Mouse (Mus musculus): ENCODE measurements around the gene Macrod1. TPM values are rescaled to one million over a fixed set of nuclear protein-coding genes. Genes with fewer than 3 reads are reported as not detected.

The Macrod1 gene
- polyA plus RNA-seq, 1 experiment = 33.8 TPM

DNA sequence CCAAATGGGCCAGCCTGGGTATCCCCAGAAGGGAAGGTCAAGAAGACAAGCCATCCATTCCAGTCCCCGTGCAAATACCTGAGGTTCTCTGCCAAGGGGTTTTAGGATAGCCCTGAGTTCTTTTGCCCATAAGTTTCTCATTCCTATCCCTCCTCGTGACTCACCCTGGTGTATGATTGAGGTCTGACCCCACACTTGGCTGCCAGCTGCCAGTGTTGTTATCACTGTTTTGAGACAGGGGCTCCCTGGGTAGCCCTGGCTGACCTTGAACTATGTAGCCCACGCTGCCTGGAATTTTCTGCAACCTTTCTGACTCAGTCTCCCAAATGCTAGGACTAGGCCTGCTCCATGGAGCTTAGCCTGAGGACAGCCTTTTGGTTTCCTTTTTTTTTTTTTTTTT, 104.5 kb downstream of the Macrod1 start:
- Histone ChIP-seq H3K4me1 (ENCODE audit: control insufficient read depth, insufficient read depth, low read length) (peaks cover 44% of the 10 kb centered on the region), H3K27ac (ENCODE audit: insufficient read depth, low read length) (no peak overlapping the region), H3K4me3 (replicated peaks; ENCODE audit: insufficient read depth, low read depth, low read length) (no peak overlapping the region), H3K27me3 (ENCODE audit: control insufficient read depth, insufficient read depth, low read length) (no peaks in the 10 kb centered on the region)
- no peak for TF ChIP-seq POLR2A (IDR thresholded peaks at IDR 0.05; ENCODE audit: borderline replicate concordance, insufficient read depth, low read length)
- no peak for TF ChIP-seq CTCF (IDR thresholded peaks at IDR 0.05; ENCODE audit: borderline replicate concordance, insufficient read depth, low read depth, low read length)
- 73% methylated on average over 3 of the region's 3 CpGs for WGBS
- no peak for DNase-seq

DNA sequence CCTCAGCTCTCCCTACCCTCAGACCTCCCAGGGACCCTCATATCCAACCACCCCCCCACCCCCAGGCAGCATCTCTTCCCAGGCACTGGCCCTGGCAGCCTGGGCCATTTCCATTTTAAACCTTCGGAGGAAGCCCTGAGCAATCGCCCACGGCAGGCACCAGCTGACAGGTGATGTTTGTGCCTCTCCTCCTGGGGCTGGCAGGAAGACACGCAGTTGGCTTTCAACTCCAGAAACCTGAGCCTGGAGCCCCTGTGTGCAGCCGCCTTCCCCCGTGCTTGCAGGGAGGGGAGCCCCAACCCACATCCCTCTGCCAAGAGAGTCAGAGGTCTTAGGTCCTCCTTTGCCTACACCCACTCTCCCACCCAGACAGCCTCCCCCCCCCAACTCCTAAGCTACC, 107.6 kb downstream of the Macrod1 start:
- Histone ChIP-seq H3K27me3 (ENCODE audit: control insufficient read depth, insufficient read depth, low read length) (no peaks in the 10 kb centered on the region), H3K4me3 (replicated peaks; ENCODE audit: insufficient read depth, low read depth, low read length) (peak overlapping the region; percentile 92), H3K27ac (ENCODE audit: insufficient read depth, low read length) (peak overlapping the region; percentile 83), H3K4me1 (ENCODE audit: control insufficient read depth, insufficient read depth, low read length) (peaks cover 25% of the 10 kb centered on the region)
- TF ChIP-seq CTCF (IDR thresholded peaks at IDR 0.05; ENCODE audit: borderline replicate concordance, insufficient read depth, low read depth, low read length) = no peak
- 0 out of 2 replicates have a peak, but pooled peaks have one; percentile 30 for TF ChIP-seq POLR2A (IDR thresholded peaks at IDR 0.05; ENCODE audit: borderline replicate concordance, insufficient read depth, low read length)
- DNase-seq = peak; percentile 72 to 76
- 9% methylated on average over 6 of the region's 6 CpGs for WGBS

DNA sequence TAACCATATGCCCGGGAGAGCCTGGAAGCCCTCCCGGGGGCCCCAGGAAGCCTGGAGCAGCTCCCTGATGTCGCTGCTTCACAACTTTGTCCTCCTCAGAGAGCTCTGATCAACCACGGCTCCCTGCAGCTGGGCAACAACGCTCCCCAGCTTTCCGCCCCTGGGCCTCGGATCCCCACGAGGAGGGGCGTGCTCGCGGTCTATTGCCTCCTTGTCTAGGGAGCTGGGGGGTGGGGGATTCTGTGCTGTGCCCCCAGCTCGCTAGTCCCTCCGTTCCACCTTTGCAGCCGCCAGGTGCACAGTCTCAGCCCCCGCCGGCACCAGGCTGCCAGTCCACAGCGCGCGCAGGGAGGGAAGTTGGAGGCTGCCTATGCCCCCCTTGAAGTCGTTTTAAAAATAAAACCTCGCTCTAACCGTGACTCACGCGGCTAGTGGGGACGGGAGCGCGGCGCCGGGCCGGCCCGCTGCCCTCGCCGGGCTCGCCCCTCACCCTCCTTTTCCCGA, 108.3 kb downstream of the Macrod1 start:
- Histone ChIP-seq H3K27me3 (ENCODE audit: control insufficient read depth, insufficient read depth, low read length) (no peaks in the 10 kb centered on the region), H3K4me3 (replicated peaks; ENCODE audit: insufficient read depth, low read depth, low read length) (peak overlapping the region; percentile 92), H3K4me1 (ENCODE audit: control insufficient read depth, insufficient read depth, low read length) (peaks cover 19% of the 10 kb centered on the region), H3K27ac (ENCODE audit: insufficient read depth, low read length) (peak overlapping the region; percentile 83)
- DNase-seq = peak; percentile 66 to 68
- TF ChIP-seq CTCF (IDR thresholded peaks at IDR 0.05; ENCODE audit: borderline replicate concordance, insufficient read depth, low read depth, low read length) (no peak), POLR2A (IDR thresholded peaks at IDR 0.05; ENCODE audit: borderline replicate concordance, insufficient read depth, low read length) (no peak)
- WGBS = under 1% methylated on average over 35 of the region's 35 CpGs

DNA sequence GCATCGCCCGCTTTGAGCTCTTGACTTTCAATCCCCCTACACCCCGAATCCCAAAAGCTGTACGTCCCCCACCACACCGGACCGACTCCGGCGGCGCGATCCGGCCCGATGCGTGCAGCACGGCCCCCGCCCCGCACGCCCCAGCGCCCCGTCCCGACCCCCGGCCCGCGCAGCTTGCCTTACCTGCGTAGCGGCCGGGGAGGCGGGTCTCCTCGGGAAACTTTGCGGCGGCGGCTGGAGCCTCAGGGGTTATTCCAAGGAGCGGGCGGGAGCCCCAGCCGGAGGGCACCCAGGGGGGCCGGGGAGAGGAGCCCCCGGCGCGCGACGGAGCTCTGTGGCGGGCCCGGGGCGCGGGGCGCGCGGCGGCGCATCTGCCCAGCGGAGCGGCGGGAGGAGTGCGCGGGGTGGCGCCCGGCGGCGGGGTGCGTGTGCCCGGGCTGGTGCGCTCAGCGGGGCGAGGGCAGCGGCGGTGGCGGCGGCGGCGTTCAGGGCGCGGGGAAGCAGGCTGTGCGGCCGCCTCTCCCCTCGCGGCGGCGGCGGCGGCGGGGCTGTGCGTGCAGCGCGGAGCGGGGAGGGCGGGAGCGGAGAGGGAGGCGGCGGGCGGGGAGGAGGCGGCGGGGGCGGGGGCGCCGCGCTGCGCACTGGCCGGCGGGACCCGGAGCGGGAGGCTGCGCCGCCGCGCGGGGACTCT, 109.0 kb downstream of the Macrod1 start:
- peak overlapping the region; percentile 83; the same call in 1 of the 2 replicates for H3K27ac ChIP-seq (ENCODE audit: insufficient read depth, low read length)
- H3K27me3 ChIP-seq (ENCODE audit: control insufficient read depth, insufficient read depth, low read length) = no peaks in the 10 kb centered on the region
- WGBS = 1% methylated on average over 66 of the region's 105 CpGs
- DNase-seq = peak; percentile 72 to 76
- H3K4me3 ChIP-seq (replicated peaks; ENCODE audit: insufficient read depth, low read depth, low read length) = peak overlapping the region; percentile 92
- peaks cover 11% of the 10 kb centered on the region for H3K4me1 ChIP-seq (ENCODE audit: control insufficient read depth, insufficient read depth, low read length)
- TF ChIP-seq CTCF (IDR thresholded peaks at IDR 0.05; ENCODE audit: borderline replicate concordance, insufficient read depth, low read depth, low read length) (no peak), POLR2A (IDR thresholded peaks at IDR 0.05; ENCODE audit: borderline replicate concordance, insufficient read depth, low read length) (0 out of 2 replicates have a peak, but pooled peaks have one; percentile 26)

DNA sequence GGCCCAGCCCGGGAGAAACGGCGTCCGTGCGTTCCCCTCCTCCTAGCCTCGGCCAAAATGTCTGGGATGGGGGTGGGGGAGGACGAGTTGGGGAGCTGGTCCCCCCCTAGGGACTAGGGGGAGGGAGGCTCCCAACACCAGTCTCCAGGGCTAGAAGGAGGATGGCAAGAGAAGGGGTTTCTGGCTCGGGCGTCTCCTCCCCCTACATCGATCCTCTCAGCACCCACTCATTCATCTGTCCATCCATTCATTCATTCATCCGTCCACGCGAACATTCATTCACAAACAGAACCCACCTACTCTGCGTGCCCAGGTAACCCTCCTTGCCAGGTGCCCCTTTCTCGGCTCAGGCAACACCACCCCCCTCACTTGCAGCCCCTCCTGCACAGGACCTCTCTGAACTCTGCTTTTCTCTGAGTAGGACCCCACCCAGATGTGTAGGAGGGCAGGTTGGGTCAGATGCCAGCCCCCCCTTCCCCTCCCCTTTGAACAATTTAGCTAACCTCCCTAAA, 109.6 kb downstream of the Macrod1 start:
- Histone ChIP-seq H3K27me3 (ENCODE audit: control insufficient read depth, insufficient read depth, low read length) (no peaks in the 10 kb centered on the region), H3K4me1 (ENCODE audit: control insufficient read depth, insufficient read depth, low read length) (peaks cover 9% of the 10 kb centered on the region), H3K27ac (ENCODE audit: insufficient read depth, low read length) (no peak overlapping the region), H3K4me3 (replicated peaks; ENCODE audit: insufficient read depth, low read depth, low read length) (peak overlapping the region; percentile 23)
- DNase-seq = no peak
- TF ChIP-seq POLR2A (IDR thresholded peaks at IDR 0.05; ENCODE audit: borderline replicate concordance, insufficient read depth, low read length) (no peak), CTCF (IDR thresholded peaks at IDR 0.05; ENCODE audit: borderline replicate concordance, insufficient read depth, low read depth, low read length) (no peak)
- 6% methylated on average over 15 of the region's 15 CpGs for WGBS

DNA sequence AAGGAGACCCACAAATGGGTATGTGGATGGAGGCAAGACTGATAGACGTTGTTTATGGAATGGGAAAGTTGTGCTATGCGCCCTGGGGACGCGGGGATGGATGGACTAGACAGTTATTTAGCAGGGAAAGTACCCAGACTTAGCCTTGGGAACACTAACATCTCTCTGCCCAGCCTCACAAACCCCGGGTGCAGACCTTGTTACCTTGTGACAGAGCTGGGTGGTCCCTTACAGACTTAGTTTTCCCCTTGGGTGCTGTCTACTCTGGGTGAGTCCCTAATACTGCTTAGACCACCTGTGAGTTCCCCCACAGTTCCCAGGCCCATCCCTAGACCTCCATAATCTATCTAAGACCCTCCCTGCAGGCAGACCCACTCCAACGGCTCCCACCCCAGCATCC, 110.2 kb downstream of the Macrod1 start:
- H3K27ac ChIP-seq (ENCODE audit: insufficient read depth, low read length) = no peak overlapping the region
- H3K4me3 ChIP-seq (replicated peaks; ENCODE audit: insufficient read depth, low read depth, low read length) = no peak overlapping the region
- TF ChIP-seq POLR2A (IDR thresholded peaks at IDR 0.05; ENCODE audit: borderline replicate concordance, insufficient read depth, low read length) (no peak), CTCF (IDR thresholded peaks at IDR 0.05; ENCODE audit: borderline replicate concordance, insufficient read depth, low read depth, low read length) (no peak)
- no peaks in the 10 kb centered on the region for H3K27me3 ChIP-seq (ENCODE audit: control insufficient read depth, insufficient read depth, low read length)
- DNase-seq = no peak
- 23% methylated on average over 6 of the region's 6 CpGs for WGBS
- H3K4me1 ChIP-seq (ENCODE audit: control insufficient read depth, insufficient read depth, low read length) = peaks cover 5% of the 10 kb centered on the region

DNA sequence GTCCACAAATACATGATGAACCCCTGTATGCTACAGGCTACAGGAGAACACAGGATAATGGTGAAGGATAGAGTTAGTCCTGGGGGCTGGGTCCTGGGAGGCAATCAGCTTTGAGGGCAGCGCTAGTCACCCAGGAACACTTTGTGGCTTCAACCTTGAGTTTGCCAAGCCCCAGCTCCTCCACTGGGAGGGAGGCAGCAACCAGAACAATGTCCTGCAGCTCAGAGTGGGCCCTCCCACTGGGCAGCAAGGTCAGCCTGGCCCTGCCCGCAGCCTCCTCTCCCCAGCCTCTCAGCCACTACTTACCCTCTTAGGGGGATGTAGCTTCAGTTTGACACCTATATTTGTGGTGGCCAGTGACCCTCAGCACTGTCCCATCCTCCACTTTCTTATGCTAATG, 111.8 kb downstream of the Macrod1 start:
- 52% methylated on average over 2 of the region's 2 CpGs for WGBS
- DNase-seq = no peak
- TF ChIP-seq POLR2A (IDR thresholded peaks at IDR 0.05; ENCODE audit: borderline replicate concordance, insufficient read depth, low read length) (no peak), CTCF (IDR thresholded peaks at IDR 0.05; ENCODE audit: borderline replicate concordance, insufficient read depth, low read depth, low read length) (no peak)
- no peak overlapping the region for H3K4me3 ChIP-seq (replicated peaks; ENCODE audit: insufficient read depth, low read depth, low read length)
- H3K27me3 ChIP-seq (ENCODE audit: control insufficient read depth, insufficient read depth, low read length) = no peaks in the 10 kb centered on the region
- H3K4me1 ChIP-seq (ENCODE audit: control insufficient read depth, insufficient read depth, low read length) = no peaks in the 10 kb centered on the region; the same call in 1 of the 2 replicates
- H3K27ac ChIP-seq (ENCODE audit: insufficient read depth, low read length) = no peak overlapping the region

DNA sequence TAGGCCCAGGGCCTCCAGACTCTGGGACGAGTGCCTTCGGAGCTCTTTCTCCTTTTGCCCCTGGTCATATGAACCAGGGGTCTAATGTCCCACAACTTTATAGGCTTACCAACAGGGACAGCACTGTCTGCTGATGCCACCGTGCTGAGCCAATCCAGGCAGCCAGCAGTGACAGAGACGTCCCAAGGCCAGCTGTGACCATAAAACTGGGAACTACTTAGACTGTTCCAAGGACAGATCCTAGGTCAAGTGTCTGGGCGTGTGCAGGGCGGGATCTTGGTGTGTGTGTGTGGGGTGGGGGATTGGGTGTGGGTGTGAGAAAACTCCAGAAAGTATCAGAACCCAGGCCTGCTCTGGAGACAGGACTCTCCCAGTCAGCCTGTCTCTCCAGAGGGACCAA, 114.3 kb downstream of the Macrod1 start:
- no peak overlapping the region for H3K4me3 ChIP-seq (replicated peaks; ENCODE audit: insufficient read depth, low read depth, low read length)
- 85% methylated on average over 6 of the region's 6 CpGs for WGBS
- no peaks in the 10 kb centered on the region for H3K27me3 ChIP-seq (ENCODE audit: control insufficient read depth, insufficient read depth, low read length)
- H3K27ac ChIP-seq (ENCODE audit: insufficient read depth, low read length) = no peak overlapping the region
- no peaks in the 10 kb centered on the region for H3K4me1 ChIP-seq (ENCODE audit: control insufficient read depth, insufficient read depth, low read length)
- DNase-seq = no peak
- TF ChIP-seq CTCF (IDR thresholded peaks at IDR 0.05; ENCODE audit: borderline replicate concordance, insufficient read depth, low read depth, low read length) (no peak), POLR2A (IDR thresholded peaks at IDR 0.05; ENCODE audit: borderline replicate concordance, insufficient read depth, low read length) (no peak)
